Mouse (Mus musculus) intestine, postnatal 0 days (tissue): ENCODE data around the gene Acadsb. TPM values are rescaled to one million over a fixed set of nuclear protein-coding genes. Genes with fewer than 3 reads are reported as not detected.
A peak's percentile ranks its signal among the peaks of the same experiment; 100 is the strongest.
"Not testable (repeated sequence)": the region's sequence is repeated elsewhere in the genome, so short reads cannot be mapped to it uniquely, and the experiment has no call there.

Experiments
- ATAC-seq: fragments of 200-750 bp; cut with Nextera tagmentation; 2 replicates; pipeline ENCODE4 v1.8.0; 2017; ENCODE audit warnings: mild to moderate bottlenecking, moderate TSS enrichment, moderate library complexity
- H3K27ac ChIP-seq: fragments of 300-500 bp; sonication (generic); 2 replicates; pipeline ENCODE4 v1.5.1; 2014; ENCODE audit warnings: mild to moderate bottlenecking, low read depth, low read length, moderate library complexity
- H3K27me3 ChIP-seq: fragments of 300-500 bp; sonication (generic); replicated peaks from 2 replicates; pipeline ENCODE4 v1.6.1; 2014; ENCODE audit warnings: low read length, mixed read lengths; ENCODE audit not compliant: control insufficient read depth, insufficient read depth
- H3K36me3 ChIP-seq: fragments of 300-500 bp; sonication (generic); 2 replicates; pipeline ENCODE4 v1.6.1; 2014; ENCODE audit warnings: mild to moderate bottlenecking, moderate library complexity; ENCODE audit not compliant: control insufficient read depth, insufficient read depth
- H3K4me1 ChIP-seq: fragments of 300-500 bp; sonication (generic); replicated peaks from 2 replicates; pipeline ENCODE4 v1.6.1; 2014; ENCODE audit warnings: antibody characterized with exemption, low read length, mixed read lengths; ENCODE audit not compliant: control insufficient read depth, insufficient read depth
- H3K4me2 ChIP-seq: fragments of 300-500 bp; sonication (generic); replicated peaks from 2 replicates; pipeline ENCODE4 v1.6.1; 2014; ENCODE audit warnings: low read depth, mild to moderate bottlenecking, moderate library complexity
- H3K4me3 ChIP-seq: fragments of 300-500 bp; sonication (generic); 2 replicates; pipeline ENCODE4 v1.5.1; 2014; ENCODE audit warnings: low read depth, low read length
- H3K9ac ChIP-seq: fragments of 300-500 bp; sonication (generic); 2 replicates; pipeline ENCODE4 v1.6.1; 2014; ENCODE audit warnings: mild to moderate bottlenecking, low read depth, low read length
- H3K9me3 ChIP-seq: fragments of 300-500 bp; sonication (generic); 2 replicates; pipeline ENCODE4 v1.6.1; 2016; ENCODE audit warnings: mixed run types; ENCODE audit not compliant: control insufficient read depth
- CTCF ChIP-seq: sonication (generic); IDR thresholded peaks from 2 replicates; pipeline ENCODE4 v1.5.1; 2016; ENCODE audit warnings: low read depth, mild to moderate bottlenecking, control low read depth, antibody characterized with exemption, moderate library complexity
- WGBS: fragments of 180-500 bp; shearing (Covaris S2); extraction: QIAGEN DNeasy Blood & Tissue Kit; methylation state at CpG from one replicate; pipeline ENCODE4 v1.1.7; 2014; 5-methylcytosine and 5-hydroxymethylcytosine counted together
- polyA plus RNA-seq: library from polyadenylated mRNA; unstranded; fragments of >200 nt; fragmentation: Nextera tagmentation; extraction: Ambion mirVana; gene quantifications from 2 replicates; pipeline ENCODE4 v1.2.1, GENCODE M21; 2015

Acadsb gene
- polyA plus RNA-seq, 1 experiment from 2014 or later, result 23.6 TPM

GRCm38 (mm10) chr7:131411941-131412270, 1.5 kb downstream of the Acadsb start:
- 22% methylated on average over 2 of the region's 2 CpGs for WGBS
- Histone ChIP-seq H3K4me2 (peak overlapping the region; percentile 91), H3K27ac (no peak overlapping the region), H3K4me1 (0 out of 2 replicates have a peak, but pooled peaks cover 6% of the 10 kb centered on the region), H3K36me3 (no peaks in the 10 kb centered on the region), H3K4me3 (no peak overlapping the region), H3K9me3 (no peaks in the 10 kb centered on the region), H3K27me3 (no peaks in the 10 kb centered on the region), H3K9ac (no peak overlapping the region)
- TF ChIP-seq CTCF, result no peak
- ATAC-seq, result no peak

DNA sequence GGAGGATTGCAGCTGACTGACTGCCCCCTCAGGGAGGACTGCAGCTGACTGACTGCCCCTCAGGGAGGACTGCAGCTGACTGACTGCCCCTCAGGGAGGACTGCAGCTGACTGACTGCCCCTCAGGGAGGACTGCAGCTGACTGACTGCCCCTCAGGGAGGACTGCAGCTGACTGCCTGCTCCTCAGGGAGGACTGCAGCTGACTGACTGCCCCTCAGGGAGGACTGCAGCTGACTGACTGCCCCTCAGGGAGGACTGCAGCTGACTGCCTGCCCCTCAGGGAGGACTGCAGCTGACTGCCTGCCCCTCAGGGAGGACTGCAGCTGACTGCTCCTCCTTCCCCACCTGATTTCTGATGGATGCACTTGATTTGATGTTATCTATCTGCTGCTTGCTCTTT, 6.3 kb downstream of the Acadsb start:
- ATAC-seq, H3K27me3 ChIP-seq, H3K9ac ChIP-seq, H3K4me3 ChIP-seq, H3K36me3 ChIP-seq, H3K27ac ChIP-seq, H3K9me3 ChIP-seq, H3K4me2 ChIP-seq, H3K4me1 ChIP-seq: not testable (repeated sequence)

DNA sequence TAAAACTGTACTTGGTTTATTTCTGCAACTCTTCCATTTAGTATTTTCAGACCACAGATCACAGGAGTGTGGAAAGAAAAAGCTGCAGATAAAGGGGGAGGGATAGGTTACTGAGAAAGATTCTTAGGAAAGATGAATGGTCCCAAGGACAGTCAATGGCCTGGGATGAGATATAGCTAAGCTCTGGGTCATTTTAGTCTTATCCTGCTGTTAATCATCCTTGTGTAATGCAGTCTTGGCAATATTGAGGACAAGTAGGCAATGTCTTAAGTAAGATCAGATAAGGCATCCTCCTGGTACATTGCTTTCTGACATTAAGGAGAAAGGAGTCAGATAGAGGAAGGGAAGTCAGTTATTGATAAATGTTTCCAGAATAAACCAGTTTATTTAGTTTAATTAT, 7.2 kb downstream of the Acadsb start:
- no peak for TF ChIP-seq CTCF
- H3K27ac ChIP-seq, result no peak overlapping the region
- no peak overlapping the region for H3K4me2 ChIP-seq
- 0 out of 2 replicates have a peak, but pooled peaks cover under 1% of the 10 kb centered on the region for H3K4me1 ChIP-seq
- H3K27me3 ChIP-seq, result no peaks in the 10 kb centered on the region
- no peak overlapping the region for H3K4me3 ChIP-seq
- no peak for ATAC-seq
- H3K36me3 ChIP-seq, result no peaks in the 10 kb centered on the region
- no peaks in the 10 kb centered on the region for H3K9me3 ChIP-seq
- H3K9ac ChIP-seq, result no peak overlapping the region

GRCm38 (mm10) chr7:131424912-131425311, 14.5 kb downstream of the Acadsb start:
- Histone ChIP-seq H3K9ac (no peak overlapping the region), H3K4me1 (no peaks in the 10 kb centered on the region), H3K27ac (no peak overlapping the region), H3K4me3 (no peak overlapping the region), H3K27me3 (no peaks in the 10 kb centered on the region), H3K4me2 (no peak overlapping the region), H3K36me3 (peaks cover 11% of the 10 kb centered on the region; the same call in 1 of the 2 replicates), H3K9me3 (no peaks in the 10 kb centered on the region)
- ATAC-seq, result no peak
- WGBS, result 75% methylated on average over 2 of the region's 2 CpGs
- TF ChIP-seq CTCF, result no peak

- 88% methylated on average over 5 of the region's 5 CpGs for WGBS
- Histone ChIP-seq H3K27me3 (no peaks in the 10 kb centered on the region), H3K27ac (no peak overlapping the region), H3K9me3 (no peaks in the 10 kb centered on the region), H3K4me3 (no peak overlapping the region), H3K9ac (no peak overlapping the region), H3K4me2 (no peak overlapping the region), H3K36me3 (peaks cover 19% of the 10 kb centered on the region), H3K4me1 (no peaks in the 10 kb centered on the region)
- no peak for TF ChIP-seq CTCF
- no peak for ATAC-seq
These were observed 16.9 kb downstream of the Acadsb start for GRCm38 (mm10) chr7:131427331-131427730.

DNA sequence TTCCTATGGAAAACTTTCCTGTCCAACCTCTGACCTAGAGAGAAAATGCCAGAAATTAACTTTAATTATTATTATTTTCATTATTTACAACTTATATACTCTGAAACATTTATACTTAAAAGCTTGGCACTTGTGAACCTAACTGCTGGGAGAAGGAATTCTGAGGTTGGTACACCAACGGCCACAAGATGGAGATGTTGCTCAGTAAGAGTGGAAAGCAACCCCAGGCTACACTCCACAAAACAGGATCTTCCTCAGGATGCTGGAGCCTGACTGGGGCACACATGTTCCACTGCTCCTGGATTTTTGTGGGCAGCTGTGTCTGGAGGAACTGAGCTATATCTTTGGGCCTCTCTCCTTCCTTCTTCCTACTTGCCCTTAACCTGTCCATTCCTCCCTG, 21.8 kb downstream of the Acadsb start:
- TF ChIP-seq CTCF, result peak; percentile 73
- no peak overlapping the region for H3K4me3 ChIP-seq
- no peak overlapping the region for H3K27ac ChIP-seq
- no peak overlapping the region for H3K9ac ChIP-seq
- no peaks in the 10 kb centered on the region for H3K9me3 ChIP-seq
- ATAC-seq, result no peak
- H3K36me3 ChIP-seq, result peaks cover 13% of the 10 kb centered on the region
- 21% methylated on average over 1 of the region's 1 CpGs for WGBS
- H3K27me3 ChIP-seq, result no peaks in the 10 kb centered on the region
- no peaks in the 10 kb centered on the region for H3K4me1 ChIP-seq
- no peak overlapping the region for H3K4me2 ChIP-seq

DNA sequence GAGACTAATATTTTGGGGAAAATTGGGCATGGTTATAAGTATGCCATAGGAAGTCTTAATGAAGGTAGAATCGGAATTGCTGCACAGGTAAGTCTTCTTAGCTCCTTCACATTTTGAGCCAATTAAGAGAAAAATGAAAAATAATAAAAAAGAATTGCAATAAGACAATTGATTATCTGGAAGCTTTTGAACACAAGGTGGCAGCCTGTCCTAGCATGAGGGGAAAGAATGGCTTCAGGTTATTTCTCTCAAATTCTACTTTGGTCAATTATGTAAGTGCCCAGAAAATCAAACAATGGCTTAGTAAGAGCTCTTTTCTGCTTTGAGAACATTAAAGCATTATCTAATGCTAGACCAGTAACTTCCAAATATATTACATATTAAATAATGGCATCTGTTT, 23.9 kb downstream of the Acadsb start:
- Histone ChIP-seq H3K9ac (no peak overlapping the region), H3K4me2 (no peak overlapping the region), H3K36me3 (peaks cover 10% of the 10 kb centered on the region), H3K27me3 (no peaks in the 10 kb centered on the region), H3K4me1 (no peaks in the 10 kb centered on the region), H3K27ac (no peak overlapping the region), H3K9me3 (no peaks in the 10 kb centered on the region), H3K4me3 (no peak overlapping the region)
- ATAC-seq, result no peak
- WGBS, result 90% methylated on average over 1 of the region's 1 CpGs
- peak; percentile 24; the same call in 1 of the 2 replicates for TF ChIP-seq CTCF
